Mouse (Mus musculus): Measurements from ENCODE around the gene Morf4l1.

The Morf4l1 gene

GRCm38 (mm10) chr9:90114567-90115307 lies at the start of gene Morf4l1:
Morf4l1 (minus strand) TSS chr9:90114774.
- Histone ChIP-seq H3K4me3 (replicated peaks; ENCODE audit: low read length) (peak within 1 kb of the TSS; percentile 94), H3K27me3 (ENCODE audit: insufficient read depth, low read length) (no peaks in the 10 kb centered on the region), H3K9me3 (ENCODE audit: low read length) (no peaks in the 10 kb centered on the region), H3K4me1 (replicated peaks; ENCODE audit: low read depth, low read length) (peaks cover 45% of the 10 kb centered on the region), H3K36me3 (ENCODE audit: insufficient read depth, low read length) (peaks cover 5% of the 10 kb centered on the region)
- TF ChIP-seq POU5F1 (IDR thresholded peaks at IDR 0.05; ENCODE audit: borderline replicate concordance, low read length) (no peak), CTCF (conservative IDR thresholded peaks at IDR 0.05; ENCODE audit: low read length) (no peak), NANOG (IDR thresholded peaks at IDR 0.05; ENCODE audit: borderline replicate concordance, low read length) (no peak)

- Histone ChIP-seq H3K9me3 (ENCODE audit: low read length) (no peaks in the 10 kb centered on the region), H3K27me3 (ENCODE audit: insufficient read depth, low read length) (peaks cover 54% of the 10 kb centered on the region), H3K36me3 (ENCODE audit: insufficient read depth, low read length) (no peaks in the 10 kb centered on the region), H3K4me1 (replicated peaks; ENCODE audit: low read depth, low read length) (peaks cover 23% of the 10 kb centered on the region), H3K4me3 (replicated peaks; ENCODE audit: low read length) (peak overlapping the region; percentile 87)
- TF ChIP-seq CTCF (conservative IDR thresholded peaks at IDR 0.05; ENCODE audit: low read length), result no peak
- TF ChIP-seq NANOG (IDR thresholded peaks at IDR 0.05; ENCODE audit: borderline replicate concordance, low read length), result no peak
- TF ChIP-seq POU5F1 (IDR thresholded peaks at IDR 0.05; ENCODE audit: borderline replicate concordance, low read length), result no peak
These were observed 49.1 kb upstream of the Morf4l1 start for GRCm38 (mm10) chr9:90163749-90164095.

GRCm38 (mm10) chr9:90162926-90163748 lies 48.6 kb upstream of the Morf4l1 start, which contains the start of gene Adamts7:
Adamts7 (plus strand) TSS chr9:90163069.
- Histone ChIP-seq H3K36me3 (ENCODE audit: insufficient read depth, low read length) (no peaks in the 10 kb centered on the region), H3K27me3 (ENCODE audit: insufficient read depth, low read length) (peaks cover 54% of the 10 kb centered on the region), H3K4me1 (replicated peaks; ENCODE audit: low read depth, low read length) (peaks cover 23% of the 10 kb centered on the region), H3K4me3 (replicated peaks; ENCODE audit: low read length) (peak within 1 kb of the TSS; percentile 87), H3K9me3 (ENCODE audit: low read length) (no peaks in the 10 kb centered on the region)
- no peak for TF ChIP-seq NANOG (IDR thresholded peaks at IDR 0.05; ENCODE audit: borderline replicate concordance, low read length)
- no peak for TF ChIP-seq CTCF (conservative IDR thresholded peaks at IDR 0.05; ENCODE audit: low read length)
- TF ChIP-seq POU5F1 (IDR thresholded peaks at IDR 0.05; ENCODE audit: borderline replicate concordance, low read length), result no peak

- no peaks in the 10 kb centered on the region for H3K9me3 ChIP-seq (ENCODE audit: low read length)
- H3K27me3 ChIP-seq (ENCODE audit: insufficient read depth, low read length), result peaks cover 54% of the 10 kb centered on the region
- peak overlapping the region; percentile 68 for H3K4me3 ChIP-seq (replicated peaks; ENCODE audit: low read length)
- TF ChIP-seq CTCF (conservative IDR thresholded peaks at IDR 0.05; ENCODE audit: low read length), result 0 out of 2 replicates have a peak, but pooled peaks have one; percentile 3
- TF ChIP-seq POU5F1 (IDR thresholded peaks at IDR 0.05; ENCODE audit: borderline replicate concordance, low read length), result no peak
- H3K4me1 ChIP-seq (replicated peaks; ENCODE audit: low read depth, low read length), result peaks cover 23% of the 10 kb centered on the region
- H3K36me3 ChIP-seq (ENCODE audit: insufficient read depth, low read length), result no peaks in the 10 kb centered on the region
These were observed 47.8 kb upstream of the Morf4l1 start for GRCm38 (mm10) chr9:90162243-90162925.

GRCm38 (mm10) chr9:90146869-90147268 lies 32.3 kb upstream of the Morf4l1 start:
- Histone ChIP-seq H3K27me3 (ENCODE audit: insufficient read depth, low read length) (peaks cover 10% of the 10 kb centered on the region), H3K4me1 (replicated peaks; ENCODE audit: low read depth, low read length) (peaks cover 6% of the 10 kb centered on the region; the same call in 1 of the 2 replicates), H3K9me3 (ENCODE audit: low read length) (no peaks in the 10 kb centered on the region), H3K36me3 (ENCODE audit: insufficient read depth, low read length) (no peaks in the 10 kb centered on the region), H3K4me3 (replicated peaks; ENCODE audit: low read length) (no peak overlapping the region)
- no peak for TF ChIP-seq NANOG (IDR thresholded peaks at IDR 0.05; ENCODE audit: borderline replicate concordance, low read length)
- no peak for TF ChIP-seq CTCF (conservative IDR thresholded peaks at IDR 0.05; ENCODE audit: low read length)
- no peak for TF ChIP-seq POU5F1 (IDR thresholded peaks at IDR 0.05; ENCODE audit: borderline replicate concordance, low read length)

GRCm38 (mm10) chr9:90145788-90146187 lies 31.2 kb upstream of the Morf4l1 start:
- H3K36me3 ChIP-seq (ENCODE audit: insufficient read depth, low read length), result no peaks in the 10 kb centered on the region
- TF ChIP-seq POU5F1 (IDR thresholded peaks at IDR 0.05; ENCODE audit: borderline replicate concordance, low read length), result no peak
- TF ChIP-seq NANOG (IDR thresholded peaks at IDR 0.05; ENCODE audit: borderline replicate concordance, low read length), result no peak
- no peak for TF ChIP-seq CTCF (conservative IDR thresholded peaks at IDR 0.05; ENCODE audit: low read length)

GRCm38 (mm10) chr9:90136678-90136965 lies 22.0 kb upstream of the Morf4l1 start:
- TF ChIP-seq POU5F1 (IDR thresholded peaks at IDR 0.05; ENCODE audit: borderline replicate concordance, low read length), result no peak
- no peak for TF ChIP-seq CTCF (conservative IDR thresholded peaks at IDR 0.05; ENCODE audit: low read length)
- TF ChIP-seq NANOG (IDR thresholded peaks at IDR 0.05; ENCODE audit: borderline replicate concordance, low read length), result no peak
- H3K4me1 ChIP-seq (replicated peaks; ENCODE audit: low read depth, low read length), result peaks cover 16% of the 10 kb centered on the region
- no peaks in the 10 kb centered on the region for H3K36me3 ChIP-seq (ENCODE audit: insufficient read depth, low read length)
- no peaks in the 10 kb centered on the region for H3K9me3 ChIP-seq (ENCODE audit: low read length)
- H3K27me3 ChIP-seq (ENCODE audit: insufficient read depth, low read length), result peaks cover 2% of the 10 kb centered on the region; the same call in 1 of the 2 replicates
- no peak overlapping the region for H3K4me3 ChIP-seq (replicated peaks; ENCODE audit: low read length)

More at GRCm38 (mm10) chr9:90145788-90146187, 31.2 kb upstream of the Morf4l1 start:
- H3K27me3 ChIP-seq (ENCODE audit: insufficient read depth, low read length), result peaks cover 12% of the 10 kb centered on the region
- peaks cover 10% of the 10 kb centered on the region; the same call in 1 of the 2 replicates for H3K4me1 ChIP-seq (replicated peaks; ENCODE audit: low read depth, low read length)
- no peak overlapping the region for H3K4me3 ChIP-seq (replicated peaks; ENCODE audit: low read length)
- no peaks in the 10 kb centered on the region for H3K9me3 ChIP-seq (ENCODE audit: low read length)
